Mouse (Mus musculus): ENCODE results near the gene Acsl5. TPM values are rescaled to one million over a fixed set of nuclear protein-coding genes. Genes with fewer than 3 reads are reported as not detected.

Gene Acsl5
- polyA plus RNA-seq, 1 experiment from 2014 or later = 414 TPM

GRCm38 (mm10) chr19:55319521-55319920, 67.8 kb downstream of the Acsl5 start:
- Histone ChIP-seq H3K4me3 (ENCODE audit: low read depth, low read length) (no peak overlapping the region), H3K27ac (ENCODE audit: low read depth) (no peak overlapping the region), H3K4me1 (ENCODE audit: insufficient read depth) (peaks cover 13% of the 10 kb centered on the region; the same call in 1 of the 2 replicates), H3K4me2 (ENCODE audit: low read depth, low read length) (no peak overlapping the region), H3K36me3 (replicated peaks; ENCODE audit: insufficient read depth, low read length) (peaks cover 20% of the 10 kb centered on the region), H3K27me3 (ENCODE audit: insufficient read depth, low read length) (no peaks in the 10 kb centered on the region), H3K9me3 (ENCODE audit: low read length) (no peaks in the 10 kb centered on the region), H3K9ac (replicated peaks) (no peak overlapping the region)
- 69% methylated on average over 5 of the region's 5 CpGs for WGBS (ENCODE audit: insufficient replicate concordance)
- TF ChIP-seq CTCF (IDR thresholded peaks at IDR 0.05; ENCODE audit: low read depth) = no peak
- TF ChIP-seq EP300 (IDR thresholded peaks at IDR 0.05; ENCODE audit: low read depth) = no peak
- DNase-seq (no peak), ATAC-seq (no peak)

DNA sequence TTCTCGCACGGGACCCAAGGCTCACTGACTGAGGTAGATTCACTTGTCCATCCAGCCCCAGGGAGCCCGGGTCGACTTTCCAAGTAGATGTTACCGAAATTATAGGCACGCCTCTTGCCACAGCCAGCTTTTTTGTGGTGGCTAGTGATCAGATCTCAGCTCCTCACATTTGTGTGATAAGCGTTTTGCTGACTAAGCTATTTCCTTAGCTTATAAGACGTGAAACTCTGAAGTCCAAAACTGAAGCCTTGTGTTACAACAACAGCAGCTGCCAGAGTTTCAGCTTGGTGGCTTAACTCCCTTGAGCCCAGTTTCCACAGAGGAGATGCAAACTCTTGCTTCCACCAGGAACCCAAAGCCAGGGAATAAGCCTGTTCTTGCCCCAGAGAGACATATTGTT, 70.9 kb downstream of the Acsl5 start:
- DNase-seq = no peak
- peaks cover 2% of the 10 kb centered on the region; the same call in 1 of the 2 replicates for H3K4me1 ChIP-seq (ENCODE audit: insufficient read depth)
- H3K4me3 ChIP-seq (ENCODE audit: low read depth, low read length) = no peak overlapping the region
- ATAC-seq = no peak
- TF ChIP-seq EP300 (IDR thresholded peaks at IDR 0.05; ENCODE audit: low read depth) = no peak
- no peak for TF ChIP-seq CTCF (IDR thresholded peaks at IDR 0.05; ENCODE audit: low read depth)
- H3K27me3 ChIP-seq (ENCODE audit: insufficient read depth, low read length) = no peaks in the 10 kb centered on the region
- H3K9me3 ChIP-seq (ENCODE audit: low read length) = no peaks in the 10 kb centered on the region
- 89% methylated on average over 8 of the region's 8 CpGs for WGBS (ENCODE audit: insufficient replicate concordance)
- H3K9ac ChIP-seq (replicated peaks) = no peak overlapping the region
- no peak overlapping the region for H3K27ac ChIP-seq (ENCODE audit: low read depth)
- no peak overlapping the region for H3K4me2 ChIP-seq (ENCODE audit: low read depth, low read length)
- H3K36me3 ChIP-seq (replicated peaks; ENCODE audit: insufficient read depth, low read length) = peaks cover 23% of the 10 kb centered on the region

- DNase-seq = no peak
- H3K4me1 ChIP-seq (ENCODE audit: insufficient read depth) = no peaks in the 10 kb centered on the region
- H3K4me3 ChIP-seq (ENCODE audit: low read depth, low read length) = no peak overlapping the region
- H3K9me3 ChIP-seq (ENCODE audit: low read length) = no peaks in the 10 kb centered on the region
- H3K4me2 ChIP-seq (ENCODE audit: low read depth, low read length) = no peak overlapping the region
- ATAC-seq = no peak
- TF ChIP-seq EP300 (IDR thresholded peaks at IDR 0.05; ENCODE audit: low read depth) (no peak), CTCF (IDR thresholded peaks at IDR 0.05; ENCODE audit: low read depth) (no peak)
- WGBS (ENCODE audit: insufficient replicate concordance) = 70% methylated on average over 4 of the region's 4 CpGs
- H3K36me3 ChIP-seq (replicated peaks; ENCODE audit: insufficient read depth, low read length) = peaks cover 46% of the 10 kb centered on the region
- H3K27me3 ChIP-seq (ENCODE audit: insufficient read depth, low read length) = no peaks in the 10 kb centered on the region
- no peak overlapping the region for H3K9ac ChIP-seq (replicated peaks)
- H3K27ac ChIP-seq (ENCODE audit: low read depth) = no peak overlapping the region
Observed at GRCm38 (mm10) chr19:55327510-55327909, 75.8 kb downstream of the Acsl5 start.

DNA sequence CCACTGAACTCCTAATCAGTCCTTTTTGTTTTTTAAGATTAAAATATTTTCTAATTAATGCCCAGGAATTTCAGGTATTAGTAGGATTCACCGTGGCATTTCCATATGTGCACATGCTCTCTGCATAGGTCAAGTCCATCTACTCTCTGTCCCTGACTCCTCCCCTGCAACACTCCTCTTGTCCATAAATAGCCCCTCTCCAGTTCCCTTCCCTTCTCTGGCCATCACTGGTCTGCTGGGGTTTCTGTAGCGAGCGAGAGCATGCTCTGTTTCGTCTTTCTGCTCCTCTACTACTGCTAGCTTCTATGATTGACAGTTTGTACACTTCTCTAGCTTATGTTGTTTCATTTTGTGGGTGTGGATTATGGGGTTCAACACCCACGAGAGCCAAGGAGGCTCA, 80.0 kb downstream of the Acsl5 start:
- H3K4me2 ChIP-seq (ENCODE audit: low read depth, low read length) = no peak overlapping the region
- H3K9me3 ChIP-seq (ENCODE audit: low read length) = no peaks in the 10 kb centered on the region
- no peak for ATAC-seq
- no peaks in the 10 kb centered on the region for H3K4me1 ChIP-seq (ENCODE audit: insufficient read depth)
- no peaks in the 10 kb centered on the region for H3K27me3 ChIP-seq (ENCODE audit: insufficient read depth, low read length)
- no peak overlapping the region for H3K4me3 ChIP-seq (ENCODE audit: low read depth, low read length)
- peaks cover 29% of the 10 kb centered on the region for H3K36me3 ChIP-seq (replicated peaks; ENCODE audit: insufficient read depth, low read length)
- H3K9ac ChIP-seq (replicated peaks) = no peak overlapping the region
- no peak for TF ChIP-seq EP300 (IDR thresholded peaks at IDR 0.05; ENCODE audit: low read depth)
- no peak for TF ChIP-seq CTCF (IDR thresholded peaks at IDR 0.05; ENCODE audit: low read depth)
- no peak overlapping the region for H3K27ac ChIP-seq (ENCODE audit: low read depth)
- WGBS (ENCODE audit: insufficient replicate concordance) = 83% methylated on average over 5 of the region's 5 CpGs
- no peak for DNase-seq

DNA sequence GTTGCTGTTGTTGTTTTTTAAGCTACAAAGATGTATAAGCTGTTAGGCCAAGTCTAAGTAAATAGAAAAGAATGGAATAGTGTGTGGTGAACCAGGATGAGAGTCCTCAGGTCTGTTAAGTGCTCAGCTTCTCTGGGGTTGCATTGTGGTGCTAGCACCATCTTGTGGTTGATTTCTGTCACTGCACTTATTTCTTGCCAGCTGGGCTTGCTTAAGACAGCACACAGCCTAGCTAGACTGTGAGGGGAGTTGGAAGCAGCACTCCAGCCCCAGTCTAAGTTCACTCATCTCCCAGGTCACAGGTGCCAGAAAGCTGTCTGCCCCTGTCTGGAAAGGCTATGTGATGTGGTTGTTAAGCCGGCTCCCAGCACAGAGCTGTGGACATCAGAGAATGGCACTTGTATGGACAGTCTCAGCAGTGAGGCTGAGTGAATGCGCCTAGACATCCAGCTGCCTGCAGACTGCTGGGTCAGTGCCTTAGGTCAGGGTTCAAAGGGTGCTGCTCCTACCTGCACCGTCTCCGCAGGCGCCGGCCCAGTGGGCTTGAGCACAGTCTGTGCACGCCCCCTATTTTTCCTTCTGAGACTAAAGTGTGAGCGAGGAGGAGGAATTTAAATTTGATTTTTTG, 81.0 kb downstream of the Acsl5 start:
- DNase-seq = peak; percentile 71
- peaks cover 30% of the 10 kb centered on the region for H3K36me3 ChIP-seq (replicated peaks; ENCODE audit: insufficient read depth, low read length)
- H3K4me3 ChIP-seq (ENCODE audit: low read depth, low read length) = no peak overlapping the region
- H3K9ac ChIP-seq (replicated peaks) = no peak overlapping the region
- no peaks in the 10 kb centered on the region for H3K27me3 ChIP-seq (ENCODE audit: insufficient read depth, low read length)
- peak; percentile 82 for ATAC-seq
- WGBS (ENCODE audit: insufficient replicate concordance) = 91% methylated on average over 8 of the region's 8 CpGs
- H3K27ac ChIP-seq (ENCODE audit: low read depth) = no peak overlapping the region
- H3K9me3 ChIP-seq (ENCODE audit: low read length) = no peaks in the 10 kb centered on the region
- TF ChIP-seq EP300 (IDR thresholded peaks at IDR 0.05; ENCODE audit: low read depth) (no peak), CTCF (IDR thresholded peaks at IDR 0.05; ENCODE audit: low read depth) (peak; percentile 95)
- no peak overlapping the region for H3K4me2 ChIP-seq (ENCODE audit: low read depth, low read length)
- no peaks in the 10 kb centered on the region for H3K4me1 ChIP-seq (ENCODE audit: insufficient read depth)

DNA sequence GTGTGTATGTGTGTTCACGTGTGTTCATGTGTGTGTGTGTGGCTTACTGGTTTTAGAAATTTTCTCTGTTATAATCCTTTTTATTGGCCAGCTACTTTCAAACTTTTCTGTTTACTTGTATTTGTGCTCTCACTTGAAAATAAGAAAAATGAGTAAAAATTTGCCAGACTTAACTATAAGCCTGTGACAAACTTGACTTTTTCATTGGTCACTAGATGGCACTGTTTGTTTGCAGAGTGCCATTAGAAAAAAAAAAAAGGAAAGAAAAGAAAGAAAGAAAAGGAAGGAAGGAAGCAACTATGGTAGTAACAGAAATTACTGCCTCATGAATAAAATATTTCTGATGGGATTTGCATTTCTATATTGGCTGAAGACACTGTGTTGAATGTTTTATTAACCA, 84.1 kb downstream of the Acsl5 start:
- TF ChIP-seq CTCF (IDR thresholded peaks at IDR 0.05; ENCODE audit: low read depth) (peak; percentile 56), EP300 (IDR thresholded peaks at IDR 0.05; ENCODE audit: low read depth) (no peak)
- Histone ChIP-seq H3K4me2 (ENCODE audit: low read depth, low read length) (no peak overlapping the region), H3K27ac (ENCODE audit: low read depth) (no peak overlapping the region), H3K4me1 (ENCODE audit: insufficient read depth) (no peaks in the 10 kb centered on the region), H3K9ac (replicated peaks) (no peak overlapping the region), H3K9me3 (ENCODE audit: low read length) (no peaks in the 10 kb centered on the region), H3K27me3 (ENCODE audit: insufficient read depth, low read length) (no peaks in the 10 kb centered on the region), H3K36me3 (replicated peaks; ENCODE audit: insufficient read depth, low read length) (peaks cover 12% of the 10 kb centered on the region; the same call in 1 of the 2 replicates), H3K4me3 (ENCODE audit: low read depth, low read length) (no peak overlapping the region)
- ATAC-seq = no peak
- DNase-seq = no peak
- WGBS (ENCODE audit: insufficient replicate concordance) = 93% methylated on average over 1 of the region's 1 CpGs
